Mouse (Mus musculus) adrenal gland, adult 8-10 months (tissue): Measurements from ENCODE around the gene Mcee. TPM values are rescaled to one million over a fixed set of nuclear protein-coding genes. Genes with fewer than 3 reads are reported as not detected.

Experiments used
- DNase-seq: peaks from one replicate; pipeline ENCODE4 v3.0.0; 2022
- total RNA-seq, 4 experiments: library from RNA; stranded (reverse); gene quantifications; 2 replicates each; pipeline ENCODE4 v1.2.4; 2022

The Mcee gene
- total RNA-seq, 4 experiments from 2014 or later = 53.7 to 74.8 (median 58.0) TPM

DNA sequence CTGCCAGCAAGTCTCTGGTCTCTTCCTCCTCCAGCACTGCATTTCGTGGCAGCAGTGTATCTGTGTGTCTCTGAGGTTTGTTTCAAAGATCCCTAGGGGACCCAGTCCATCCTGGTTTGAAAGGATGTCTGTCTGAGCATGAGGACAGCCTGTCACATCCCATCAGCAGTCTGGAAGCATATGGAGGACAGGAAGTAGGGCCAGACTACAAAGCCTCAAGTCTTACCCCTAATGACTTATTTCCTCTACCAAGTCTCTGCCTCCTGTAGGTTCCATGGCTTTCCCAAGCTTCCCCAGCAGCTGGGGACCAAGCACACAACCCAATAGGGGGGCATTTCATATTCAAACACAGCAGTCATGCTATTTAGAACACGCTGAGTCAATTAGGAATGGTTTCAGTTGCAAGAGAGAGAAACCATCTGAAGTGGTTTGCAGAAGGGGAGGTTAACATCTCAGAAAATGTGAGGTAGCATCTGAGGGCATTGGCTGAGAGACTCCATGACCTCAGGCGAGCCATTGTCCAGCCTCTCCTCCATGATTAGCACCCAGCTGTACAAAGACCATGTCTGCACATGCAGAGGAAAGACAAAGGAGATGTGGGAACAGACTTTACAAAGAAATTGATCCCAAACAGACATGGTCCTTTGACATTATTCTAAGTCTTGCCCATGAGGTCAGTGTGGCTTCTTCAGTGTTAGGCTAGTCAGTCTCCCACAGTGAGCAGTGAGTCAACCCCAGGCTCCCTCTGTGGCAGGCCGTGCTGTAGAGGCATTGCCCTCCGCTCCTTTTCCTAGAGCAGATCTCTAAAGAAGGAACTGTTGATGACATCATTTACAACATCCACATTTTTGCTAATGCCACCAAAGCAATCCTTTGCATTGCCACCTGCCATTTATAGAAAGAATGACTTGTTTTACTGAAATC lies 47.5 kb downstream of the Mcee start:
- DNase-seq = no peak

DNA sequence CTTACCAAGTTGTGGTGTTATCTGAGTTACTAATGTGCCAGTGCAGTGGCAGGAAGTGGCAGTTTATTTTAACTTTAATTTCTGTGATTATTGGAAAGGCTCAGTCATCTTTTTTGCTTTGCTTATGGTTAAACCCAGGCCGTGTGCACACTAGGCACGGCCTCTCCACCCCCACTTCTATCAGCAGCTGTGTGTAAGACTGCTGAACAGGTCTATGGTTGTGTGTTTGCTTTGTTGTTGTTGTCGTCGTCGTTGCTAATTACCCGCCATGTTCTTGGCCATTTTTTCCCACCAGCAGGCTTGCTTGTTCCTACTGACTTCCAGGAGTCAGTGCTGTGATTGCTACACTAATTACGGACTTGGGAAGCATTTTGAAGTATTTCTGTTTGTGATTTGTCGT lies 48.1 kb downstream of the Mcee start:
- no peak for DNase-seq

DNA sequence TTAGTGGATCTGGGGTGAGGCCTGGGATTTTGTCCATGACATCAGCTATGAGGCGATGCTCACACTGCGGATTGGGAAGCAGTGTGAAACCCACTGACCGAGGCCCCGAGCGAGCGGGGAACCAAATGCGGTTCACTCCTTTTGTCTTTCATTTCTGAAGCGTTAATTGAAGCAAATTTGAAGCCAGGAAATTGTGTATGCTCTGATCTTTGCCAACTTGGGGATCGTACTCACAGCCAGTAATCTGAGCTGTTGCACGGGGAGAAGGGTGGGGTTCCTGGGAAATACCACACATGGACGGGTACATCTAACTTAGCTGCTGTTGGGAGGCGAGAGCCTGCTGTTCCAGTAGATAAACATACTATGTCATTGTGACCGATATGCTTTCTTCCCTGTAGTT lies 58.2 kb downstream of the Mcee start:
- DNase-seq = no peak

GRCm38 (mm10) chr7:64451441-64451840 lies 59.0 kb downstream of the Mcee start:
- DNase-seq = no peak

DNA sequence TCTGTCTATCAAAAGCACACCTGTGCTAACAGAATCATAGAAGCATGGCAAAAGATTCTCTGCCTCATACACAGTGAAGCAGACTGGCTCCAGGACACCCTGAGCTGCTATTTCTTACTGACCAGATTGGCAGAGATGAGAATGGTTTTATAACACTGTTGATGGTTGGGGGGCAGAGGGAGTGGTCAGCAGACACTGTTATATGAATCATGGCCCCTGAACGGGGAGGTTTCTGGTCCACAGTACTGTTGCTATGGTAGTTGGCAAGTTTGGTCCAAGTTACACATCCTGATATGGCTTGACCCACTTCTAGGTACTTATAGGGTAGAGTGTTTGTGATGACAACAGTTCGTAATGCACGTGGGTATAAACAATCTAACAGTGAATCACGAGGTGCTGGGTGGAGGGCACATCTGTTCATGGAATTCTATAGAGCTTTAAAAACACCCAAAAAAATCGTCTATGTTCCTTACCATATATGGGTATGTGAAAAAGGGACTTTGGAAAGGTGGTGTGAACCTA lies 59.5 kb downstream of the Mcee start:
- no peak for DNase-seq

- no peak for DNase-seq
Measured at GRCm38 (mm10) chr7:64452471-64453222, 60.2 kb downstream of the Mcee start.

GRCm38 (mm10) chr7:64456176-64456575 lies 63.8 kb downstream of the Mcee start:
- DNase-seq = no peak

GRCm38 (mm10) chr7:64456676-64457075 lies 64.3 kb downstream of the Mcee start:
- DNase-seq = no peak

GRCm38 (mm10) chr7:64457811-64458210 lies 65.4 kb downstream of the Mcee start:
- DNase-seq = no peak

Other genes starting within 250 kb of the Mcee start
- under 1 TPM in 1 of 4 experiments, not detected in 3; 0.12 TPM for gene Trpm1, start 238.8 kb upstream of the Mcee start, total RNA-seq
- gene Mtmr10, start 105.0 kb upstream of the Mcee start, total RNA-seq = 10 to 100 TPM; 23.2 to 34.1 (median 27.3) TPM
- 10 to 100 TPM in 3 of 4 experiments, 1 to 10 TPM in 1; 8.2 to 15.9 (median 12.6) TPM for gene Fan1, start 18.5 kb upstream of the Mcee start, total RNA-seq
- gene Mphosph10, start 339 bp upstream of the Mcee start, total RNA-seq = 10 to 100 TPM; 22.5 to 27.8 (median 25.1) TPM
- gene Apba2, start 109.1 kb downstream of the Mcee start, total RNA-seq = 1 to 10 TPM in 1 of 4 experiments, under 1 TPM in 3; 0.12 to 1.7 (median 0.74) TPM